ENCODE assay signal across 8 mouse cellular contexts in genomic region chr7:99590064-99590463, GRCm38 (mm10). TPM values are rescaled to one million over a fixed set of nuclear protein-coding genes. Genes with fewer than 3 reads are reported as not detected.
A peak's percentile ranks its signal among the peaks of the same experiment; 100 is the strongest.
DNase-seq lines count a peak whose midpoint lies in the region.

No protein-coding gene starts in this region.

- intact Hi-C loops in heart, postnatal 10 days (cut with DNase I) = loop anchor here (1.0 to 2.0 kb wide), 2 partner anchors 33 to 90 kb away; no protein-coding TSS in a partner anchor

- DNase-seq in CD4-positive helper T cell, adult 2 months (ENCODE audit: low read depth, low spot score) = peak; percentile 67
- DNase-seq in adrenal gland, adult 8-10 months = peak; percentile 48
- peak; percentile 85 for DNase-seq in embryo, embryonic 11 days
- DNase-seq in heart, postnatal 10 days = peak; percentile 68 to 83
- peak; percentile 59 for DNase-seq in layer of hippocampus, adult 9-11 months
- DNase-seq in lung, postnatal 25 days (ENCODE audit: low spot score) = peak; percentile 69
- peak; percentile 63 for DNase-seq in retina, postnatal 7 days (ENCODE audit: low read depth, low spot score)
- peak; percentile 38 for DNase-seq in urinary bladder, adult 2 months (ENCODE audit: low spot score)

RNA-seq across cellular contexts. Expression of gene Tpbgl, which starts 36.8 kb away (rescaled TPM):
- total RNA-seq in adrenal gland, adult 8-10 months (2022) = 10 to 100 TPM; 29.8 to 42.0 (median 36.0) TPM
- total RNA-seq in heart, postnatal 10 days (2021) = 1 to 10 TPM; 3.1 to 3.5 TPM
- 2.6 and 3.5 TPM in 2 replicates for polyA plus RNA-seq in urinary bladder, adult 2 months (2012; rRNA removed)

RNA-seq across cellular contexts. Expression of gene Arrb1, which starts 54.8 kb away (rescaled TPM):
- total RNA-seq in adrenal gland, adult 8-10 months (2022) = 10 to 100 TPM; 59.8 to 82.0 (median 64.7) TPM
- total RNA-seq in heart, postnatal 10 days (2021) = 10 to 100 TPM; 25.0 to 33.3 TPM
- polyA plus RNA-seq in urinary bladder, adult 2 months (2012; rRNA removed) = 45.4 and 60.4 TPM in 2 replicates

Comparison
In these comparisons a context has a peak if more than half of its experiments do, and no peak if none do; other contexts are left out.
1. Peak in every context shown above with its lines: DNase-seq.
2. RNA of gene Tpbgl, which starts 36.8 kb away (total RNA-seq): 29.8 to 42.0 TPM in adrenal gland, adult 8-10 months; 3.1 to 3.5 TPM in heart, postnatal 10 days; every median in the first group is over 4 times any median in the second.